Mouse (Mus musculus) embryonic facial prominence, embryonic 12.5 days (tissue): ENCODE measurements at regions not wholly inside any gene's neighbourhood (a gene's known extent, or its start where the extent isn't known, plus 50 kb on each side); places are given as distances from the start of the nearest gene placed in this dataset.

ENCODE experiments used
- ATAC-seq: fragments of 200-750 bp; cut with Nextera tagmentation; 2 replicates; pipeline ENCODE4 v1.8.0; 2017; ENCODE audit not compliant: insufficient number of reproducible peaks, insufficient read depth, low FRiP score, low TSS enrichment
- H3K27ac ChIP-seq: fragments of 300-500 bp; sonication (generic); 2 replicates; pipeline ENCODE4 v1.5.1; 2016; ENCODE audit warnings: mild to moderate bottlenecking
- H3K27me3 ChIP-seq: fragments of 300-500 bp; sonication (generic); 2 replicates; pipeline ENCODE4 v1.6.1; 2016; ENCODE audit warnings: mild to moderate bottlenecking, moderate library complexity
- H3K36me3 ChIP-seq: fragments of 300-500 bp; sonication (generic); 2 replicates; pipeline ENCODE4 v1.6.1; 2016; ENCODE audit warnings: mild to moderate bottlenecking
- H3K4me1 ChIP-seq: fragments of 300-500 bp; sonication (generic); 2 replicates; pipeline ENCODE4 v1.6.1; 2016
- H3K4me2 ChIP-seq: fragments of 300-500 bp; sonication (generic); replicated peaks from 2 replicates; pipeline ENCODE4 v1.6.1; 2016; ENCODE audit warnings: mild to moderate bottlenecking, moderate library complexity
- H3K4me3 ChIP-seq: fragments of 300-500 bp; sonication (generic); 2 replicates; pipeline ENCODE4 v1.5.1; 2016; ENCODE audit warnings: mild to moderate bottlenecking
- H3K9ac ChIP-seq: fragments of 300-500 bp; sonication (generic); 2 replicates; pipeline ENCODE4 v1.6.1; 2016; ENCODE audit warnings: mild to moderate bottlenecking, moderate library complexity
- H3K9me3 ChIP-seq: fragments of 300-500 bp; sonication (generic); 2 replicates; pipeline ENCODE4 v1.6.1; 2016; ENCODE audit warnings: mild to moderate bottlenecking, moderate library complexity
- WGBS: fragments of 180-500 bp; shearing (Covaris S2); methylation state at CpG from one replicate; pipeline ENCODE4 v1.1.7; 2016; 5-methylcytosine and 5-hydroxymethylcytosine counted together

DNA sequence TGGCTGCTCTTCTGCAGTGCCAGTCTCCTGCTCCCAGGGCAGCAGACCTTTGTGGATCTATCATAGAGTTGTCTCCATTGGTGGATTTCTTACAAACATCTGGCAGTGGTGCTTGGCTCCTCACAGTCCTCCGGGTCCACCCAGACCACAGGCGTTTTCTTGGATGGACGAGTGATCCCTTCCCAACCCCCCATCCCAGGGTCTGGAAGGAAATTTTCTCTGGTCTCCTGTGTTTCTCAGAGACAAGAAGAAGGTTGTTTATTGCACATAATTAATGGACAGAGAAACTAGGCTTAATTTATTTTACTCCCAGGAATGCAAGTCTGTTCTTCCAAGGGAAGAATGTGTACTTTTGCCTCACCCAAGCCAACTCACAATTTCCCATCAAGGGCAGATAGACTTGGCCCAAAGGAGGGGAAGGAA is 67.2 kb upstream of the Boc start:
- no peaks in the 10 kb centered on the region for H3K36me3 ChIP-seq
- no peak overlapping the region for H3K4me2 ChIP-seq
- H3K4me1 ChIP-seq, result peaks cover 15% of the 10 kb centered on the region
- H3K9ac ChIP-seq, result no peak overlapping the region
- H3K4me3 ChIP-seq, result no peak overlapping the region
- no peak overlapping the region for H3K27ac ChIP-seq
- H3K27me3 ChIP-seq, result no peaks in the 10 kb centered on the region
- H3K9me3 ChIP-seq, result no peaks in the 10 kb centered on the region
- WGBS, result 85% methylated on average over 3 of the region's 3 CpGs
- no peak for ATAC-seq

GRCm38 (mm10) chr16:44625108-44625616 is 66.5 kb upstream of the Boc start:
- Histone ChIP-seq H3K4me3 (no peak overlapping the region), H3K27ac (no peak overlapping the region), H3K27me3 (no peaks in the 10 kb centered on the region), H3K4me2 (no peak overlapping the region), H3K9ac (no peak overlapping the region), H3K9me3 (no peaks in the 10 kb centered on the region), H3K36me3 (no peaks in the 10 kb centered on the region), H3K4me1 (peaks cover 11% of the 10 kb centered on the region)
- 52% methylated on average over 6 of the region's 6 CpGs for WGBS
- ATAC-seq, result no peak

DNA sequence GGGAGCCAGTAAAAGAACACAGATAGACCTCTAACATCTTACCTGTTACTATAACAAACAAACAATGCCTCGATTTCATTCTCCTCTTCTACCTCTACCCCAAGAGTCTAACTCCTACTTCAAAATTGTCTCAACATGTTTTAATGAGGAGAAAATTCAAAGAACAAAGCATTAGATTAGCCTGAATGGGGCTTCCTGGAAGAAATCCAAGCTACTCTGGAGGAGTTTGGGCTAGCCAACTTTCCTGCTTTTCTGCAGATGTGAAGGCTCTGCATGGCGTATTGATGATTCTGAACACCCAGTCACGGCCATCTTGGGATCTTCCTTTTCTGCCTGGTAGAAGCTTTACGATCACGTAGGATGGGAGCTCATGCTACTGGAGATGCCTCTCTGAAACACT is 62.9 kb upstream of the Boc start:
- 87% methylated on average over 5 of the region's 5 CpGs for WGBS
- no peaks in the 10 kb centered on the region for H3K36me3 ChIP-seq
- H3K27me3 ChIP-seq, result no peaks in the 10 kb centered on the region
- H3K4me3 ChIP-seq, result no peak overlapping the region
- no peak overlapping the region for H3K9ac ChIP-seq
- peaks cover 21% of the 10 kb centered on the region for H3K4me1 ChIP-seq
- no peak overlapping the region for H3K4me2 ChIP-seq
- H3K27ac ChIP-seq, result no peak overlapping the region
- H3K9me3 ChIP-seq, result no peaks in the 10 kb centered on the region
- ATAC-seq, result no peak

GRCm38 (mm10) chr16:44620536-44620935 is 61.8 kb upstream of the Boc start:
- Histone ChIP-seq H3K27ac (no peak overlapping the region), H3K9me3 (no peaks in the 10 kb centered on the region), H3K4me3 (no peak overlapping the region), H3K4me1 (peaks cover 31% of the 10 kb centered on the region), H3K9ac (no peak overlapping the region), H3K4me2 (no peak overlapping the region), H3K36me3 (no peaks in the 10 kb centered on the region), H3K27me3 (no peaks in the 10 kb centered on the region)
- ATAC-seq, result no peak
- 78% methylated on average over 2 of the region's 2 CpGs for WGBS

DNA sequence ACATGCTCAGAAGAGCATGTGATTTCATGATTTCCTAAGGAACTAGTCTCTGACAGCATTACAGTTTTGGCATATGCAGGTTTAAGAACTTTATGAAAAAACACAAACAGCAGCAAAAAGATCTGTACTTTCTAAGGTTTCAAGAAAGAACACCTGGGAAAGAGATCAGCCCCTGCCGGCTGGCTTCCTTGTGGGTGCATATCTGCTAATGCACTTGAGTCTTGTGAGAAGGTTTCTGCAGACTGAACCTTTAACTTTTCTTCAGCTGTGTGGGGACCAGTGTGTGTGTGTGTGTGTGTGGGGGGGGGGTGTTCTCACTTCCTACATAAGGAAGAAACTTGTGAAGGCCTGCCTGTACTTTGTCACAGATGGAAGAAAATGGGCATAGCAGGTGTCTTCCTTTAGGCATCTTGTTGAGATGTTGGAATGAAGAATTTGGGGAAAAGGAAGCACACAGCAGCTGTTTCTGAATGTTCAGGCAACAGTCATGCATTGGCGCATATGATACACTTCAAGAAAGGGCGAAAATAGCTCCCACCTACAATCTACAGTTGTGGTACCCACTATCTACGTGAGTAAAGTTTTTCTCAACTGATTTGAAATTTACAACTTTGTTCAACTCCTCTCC is 60.9 kb upstream of the Boc start:
- H3K27me3 ChIP-seq, result no peaks in the 10 kb centered on the region
- no peaks in the 10 kb centered on the region for H3K9me3 ChIP-seq
- H3K36me3 ChIP-seq, result no peaks in the 10 kb centered on the region
- H3K9ac ChIP-seq, result no peak overlapping the region
- ATAC-seq, result no peak
- 79% methylated on average over 4 of the region's 4 CpGs for WGBS
- no peak overlapping the region for H3K27ac ChIP-seq
- peaks cover 37% of the 10 kb centered on the region for H3K4me1 ChIP-seq
- no peak overlapping the region for H3K4me2 ChIP-seq
- no peak overlapping the region for H3K4me3 ChIP-seq

DNA sequence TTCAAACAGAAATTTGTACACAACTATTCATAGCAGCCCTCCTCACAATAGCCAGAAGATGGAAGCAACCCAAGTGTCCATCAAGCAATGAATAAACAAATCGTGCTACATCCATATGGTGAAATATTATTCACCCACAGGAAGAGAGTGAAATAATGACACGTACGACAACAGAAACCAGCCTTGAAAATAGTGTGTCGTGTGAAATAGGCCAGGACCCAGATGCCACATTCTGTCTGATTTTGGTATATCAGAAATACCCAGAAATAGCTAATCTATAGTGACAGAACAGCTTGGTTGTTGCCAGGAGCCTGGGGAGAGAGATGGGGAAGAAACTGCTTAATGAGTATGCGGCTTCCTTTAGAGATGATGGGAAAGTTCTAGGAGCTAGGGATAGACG is 58.3 kb upstream of the Boc start:
- Histone ChIP-seq H3K27me3 (no peaks in the 10 kb centered on the region), H3K9ac (no peak overlapping the region), H3K36me3 (no peaks in the 10 kb centered on the region), H3K27ac (peak overlapping the region; percentile 96), H3K4me1 (peaks cover 49% of the 10 kb centered on the region), H3K4me2 (peak overlapping the region; percentile 31), H3K9me3 (no peaks in the 10 kb centered on the region), H3K4me3 (no peak overlapping the region)
- ATAC-seq, result no peak
- 58% methylated on average over 6 of the region's 6 CpGs for WGBS

GRCm38 (mm10) chr16:44616376-44616775 is 57.7 kb upstream of the Boc start:
- no peaks in the 10 kb centered on the region for H3K36me3 ChIP-seq
- peaks cover 54% of the 10 kb centered on the region for H3K4me1 ChIP-seq

DNA sequence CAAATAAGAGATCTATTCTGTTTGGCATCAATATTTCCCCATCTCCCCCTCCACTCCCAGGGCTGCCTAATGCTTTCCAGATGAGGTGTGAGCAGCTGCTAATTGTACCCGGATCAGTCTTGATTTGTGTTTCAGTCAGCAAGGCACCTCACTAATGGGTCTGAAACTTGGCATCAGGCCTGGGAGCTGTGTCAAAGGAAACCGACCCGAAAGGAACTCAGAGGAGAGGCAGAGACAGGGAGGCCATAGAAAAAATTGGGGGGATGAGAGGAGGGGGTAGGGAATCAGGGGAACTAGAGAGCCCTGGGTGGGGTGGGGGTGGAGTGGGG is 57.1 kb upstream of the Boc start:
- H3K9ac ChIP-seq, result no peak overlapping the region
- no peaks in the 10 kb centered on the region for H3K9me3 ChIP-seq
- H3K4me3 ChIP-seq, result no peak overlapping the region; the same call in 1 of the 2 replicates
- peaks cover 54% of the 10 kb centered on the region for H3K4me1 ChIP-seq
- peak; percentile 85 for ATAC-seq
- WGBS, result 6% methylated on average over 3 of the region's 3 CpGs
- peak overlapping the region; percentile 31 for H3K4me2 ChIP-seq
- H3K27me3 ChIP-seq, result no peaks in the 10 kb centered on the region
- H3K27ac ChIP-seq, result peak overlapping the region; percentile 96
- no peaks in the 10 kb centered on the region for H3K36me3 ChIP-seq

More at GRCm38 (mm10) chr16:44616376-44616775, 57.7 kb upstream of the Boc start:
- WGBS, result 5% methylated on average over 5 of the region's 5 CpGs
- Histone ChIP-seq H3K4me3 (no peak overlapping the region), H3K9me3 (no peaks in the 10 kb centered on the region), H3K27me3 (no peaks in the 10 kb centered on the region), H3K27ac (peak overlapping the region; percentile 96), H3K4me2 (peak overlapping the region; percentile 31), H3K9ac (no peak overlapping the region)
- peak; percentile 87 for ATAC-seq

DNA sequence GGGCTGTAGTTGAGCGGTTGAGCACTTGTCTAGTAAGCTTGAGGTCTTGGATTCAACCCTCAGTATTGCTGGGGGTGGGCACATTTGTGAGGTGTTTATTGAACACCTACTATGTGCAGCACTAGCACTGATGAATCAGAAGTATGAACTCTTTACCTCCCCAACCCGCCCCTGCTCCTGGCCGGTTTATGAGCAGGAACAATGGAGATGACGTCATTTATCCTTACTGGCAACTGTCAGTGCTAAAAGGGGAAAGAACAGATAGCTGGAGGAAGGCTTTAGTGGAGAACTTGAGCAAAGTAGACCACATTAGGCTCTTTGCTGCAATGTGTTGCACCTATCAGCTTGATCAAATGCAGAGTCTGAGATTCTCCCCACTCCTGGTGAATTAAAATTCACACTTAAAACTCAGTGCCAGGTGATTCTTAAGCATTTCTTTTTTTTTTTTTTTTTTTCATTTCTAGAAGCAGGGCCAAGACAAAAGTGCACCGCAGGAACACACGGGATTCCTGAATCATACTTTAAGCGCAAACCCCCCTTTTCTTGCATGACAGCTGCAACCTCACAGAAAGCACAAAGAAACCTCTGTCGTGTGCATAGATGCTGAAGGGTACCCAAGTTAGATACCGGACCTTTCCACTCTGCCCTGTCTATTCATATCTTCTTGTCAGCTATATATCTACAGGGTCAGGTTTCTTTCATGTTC is 56.6 kb upstream of the Boc start:
- Histone ChIP-seq H3K4me1 (peaks cover 51% of the 10 kb centered on the region), H3K4me2 (peak overlapping the region; percentile 31; the same call in 1 of the 2 replicates), H3K27ac (peak overlapping the region; percentile 96), H3K27me3 (no peaks in the 10 kb centered on the region), H3K9ac (no peak overlapping the region), H3K4me3 (no peak overlapping the region), H3K36me3 (no peaks in the 10 kb centered on the region), H3K9me3 (no peaks in the 10 kb centered on the region)
- no peak for ATAC-seq
- 34% methylated on average over 9 of the region's 9 CpGs for WGBS

GRCm38 (mm10) chr16:44614235-44614634 is 55.5 kb upstream of the Boc start:
- WGBS, result 93% methylated on average over 5 of the region's 5 CpGs
- Histone ChIP-seq H3K36me3 (no peaks in the 10 kb centered on the region), H3K4me3 (no peak overlapping the region), H3K27ac (no peak overlapping the region), H3K9ac (no peak overlapping the region), H3K27me3 (no peaks in the 10 kb centered on the region), H3K4me2 (no peak overlapping the region), H3K4me1 (peaks cover 51% of the 10 kb centered on the region), H3K9me3 (no peaks in the 10 kb centered on the region)
- no peak for ATAC-seq

DNA sequence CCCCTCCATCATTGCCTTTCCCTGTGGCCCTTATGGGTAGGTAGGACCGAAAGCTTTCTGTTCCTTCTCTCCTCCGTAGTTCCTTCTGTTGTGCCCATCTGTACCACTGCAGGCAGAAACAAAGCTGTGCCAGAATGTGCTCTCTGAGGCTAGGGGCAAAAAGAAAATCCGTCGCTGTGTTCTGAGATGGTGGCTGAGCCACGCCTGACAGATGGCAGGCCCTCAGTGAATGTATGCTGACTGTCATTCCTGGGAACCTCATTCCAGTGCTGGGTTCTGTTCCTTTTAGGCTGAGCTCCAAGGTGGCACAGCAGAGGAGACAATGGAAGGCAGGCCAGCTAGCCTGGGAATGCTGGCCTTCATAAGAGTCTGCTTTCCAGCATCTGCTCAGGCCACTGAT is 54.0 kb upstream of the Boc start:
- 77% methylated on average over 5 of the region's 5 CpGs for WGBS
- Histone ChIP-seq H3K4me1 (peaks cover 43% of the 10 kb centered on the region), H3K27ac (0 out of 2 replicates have a peak overlapping the region, but pooled peaks have one; percentile 17), H3K4me2 (no peak overlapping the region), H3K9me3 (no peaks in the 10 kb centered on the region), H3K9ac (no peak overlapping the region), H3K4me3 (no peak overlapping the region), H3K36me3 (no peaks in the 10 kb centered on the region), H3K27me3 (no peaks in the 10 kb centered on the region)
- ATAC-seq, result no peak

GRCm38 (mm10) chr16:44611525-44611924 is 52.8 kb upstream of the Boc start:
- Histone ChIP-seq H3K9me3 (no peaks in the 10 kb centered on the region), H3K4me3 (no peak overlapping the region), H3K27ac (no peak overlapping the region), H3K4me1 (peaks cover 32% of the 10 kb centered on the region), H3K27me3 (no peaks in the 10 kb centered on the region), H3K36me3 (no peaks in the 10 kb centered on the region), H3K9ac (no peak overlapping the region), H3K4me2 (no peak overlapping the region)
- ATAC-seq, result no peak
- 76% methylated on average over 6 of the region's 6 CpGs for WGBS
